Comparison of ENCODE assay signal across 35 mouse cellular contexts in genomic region chr2:58604791-58605190, GRCm38 (mm10). TPM values are rescaled to one million over a fixed set of nuclear protein-coding genes. Genes with fewer than 3 reads are reported as not detected.
"Had no signal": no experiment of that assay in that cellular context is flagged by ENCODE, and none has a peak within 500 bp of the region (broad histone marks: within the 10 kb centered on the region; RNA-seq: fewer than 3 reads in every experiment).

No protein-coding gene starts in this region.

- DNase-seq: heart, postnatal 10 days; heart, postnatal 14 days; heart, postnatal 36 days; heart, postnatal 4 days; kidney, adult 11 months; kidney, adult 18-20 months; kidney, adult 2 months; kidney, adult 8-10 months; kidney, adult 9 months; kidney, postnatal 10 days; kidney, postnatal 14 days; kidney, postnatal 25 days; kidney, postnatal 36 days; kidney, postnatal 4 days; layer of hippocampus, adult 9-11 months; layer of hippocampus, postnatal 36 days had no signal

- H3K9ac ChIP-seq: heart, embryonic 12.5 days; heart, embryonic 13.5 days; heart, embryonic 15.5 days; hindbrain, embryonic 12.5 days; hindbrain, embryonic 13.5 days; hindbrain, embryonic 15.5 days; intestine, embryonic 15.5 days; kidney, embryonic 15.5 days had no signal

- ATAC-seq: hindbrain, embryonic 16.5 days; hindbrain, postnatal 0 days; inflammation-experienced regulatory T-cells, adult 6 months; intestine, embryonic 15.5 days; intestine, embryonic 16.5 days; intestine, postnatal 0 days had no signal

- H3K9me3 ChIP-seq: heart, embryonic 13.5 days; heart, embryonic 15.5 days; hindbrain, embryonic 10.5 days; hindbrain, embryonic 12.5 days; hindbrain, embryonic 13.5 days; hindbrain, embryonic 15.5 days; intestine, embryonic 15.5 days; kidney, embryonic 15.5 days had no signal

- H3K36me3 ChIP-seq: heart, embryonic 12.5 days; heart, embryonic 13.5 days; heart, embryonic 15.5 days; hindbrain, embryonic 10.5 days; hindbrain, embryonic 12.5 days; hindbrain, embryonic 13.5 days; hindbrain, embryonic 15.5 days; intestine, embryonic 15.5 days; kidney, embryonic 15.5 days had no signal

- H3K4me1 ChIP-seq: heart, embryonic 12.5 days; heart, embryonic 13.5 days; heart, embryonic 15.5 days; hindbrain, embryonic 10.5 days; hindbrain, embryonic 12.5 days; hindbrain, embryonic 13.5 days; hindbrain, embryonic 15.5 days; intestine, embryonic 15.5 days had no signal

- H3K27ac ChIP-seq: heart, embryonic 13.5 days; heart, embryonic 15.5 days; hindbrain, embryonic 10.5 days; hindbrain, embryonic 12.5 days; hindbrain, embryonic 13.5 days; hindbrain, embryonic 15.5 days; hindbrain, postnatal 0 days; intestine, embryonic 15.5 days; kidney, embryonic 15.5 days; kidney, postnatal 0 days; layer of hippocampus, adult 2 months; left cerebral cortex, adult 2 months had no signal

- H3K4me2 ChIP-seq: heart, embryonic 11.5 days; heart, embryonic 12.5 days; heart, embryonic 13.5 days; heart, embryonic 15.5 days; hindbrain, embryonic 12.5 days; hindbrain, embryonic 13.5 days; hindbrain, embryonic 15.5 days; intestine, embryonic 15.5 days; kidney, embryonic 15.5 days had no signal

- H3K27me3 ChIP-seq: heart, embryonic 12.5 days; heart, embryonic 13.5 days; heart, embryonic 15.5 days; hindbrain, embryonic 12.5 days; hindbrain, embryonic 13.5 days; hindbrain, embryonic 15.5 days; intestine, embryonic 15.5 days; kidney, embryonic 15.5 days had no signal

- H3K4me3 ChIP-seq: heart, embryonic 12.5 days; heart, embryonic 13.5 days; heart, embryonic 15.5 days; hindbrain, embryonic 10.5 days; hindbrain, embryonic 12.5 days; hindbrain, embryonic 13.5 days; hindbrain, embryonic 15.5 days; intestine, embryonic 15.5 days; kidney, embryonic 15.5 days; layer of hippocampus, adult 2 months; left cerebral cortex, adult 2 months had no signal

RNA-seq across cellular contexts. Expression of gene Upp2, which starts 37.7 kb away (rescaled TPM):
- total RNA-seq: hematopoietic stem cell, adult 5-6 weeks had no signal
